Mouse (Mus musculus) kidney, postnatal 25 days (tissue): ENCODE measurements around the gene Gm2163.
"Not testable (repeated sequence)": the region's sequence is repeated elsewhere in the genome, so short reads cannot be mapped to it uniquely, and the experiment has no call there.

Experiments
- DNase-seq, 2 experiments: peaks; one replicate each; pipeline ENCODE4 v3.0.0; 2021; ENCODE audit warnings: mixed read lengths in 2 of 2

Gene Gm2163

GRCm38 (mm10) chr4:42466452-42466851 lies at the start of gene Gm2163:
Gene Gm2163 (plus strand): TSS chr4:42466752.
- not testable (repeated sequence) for DNase-seq

DNA sequence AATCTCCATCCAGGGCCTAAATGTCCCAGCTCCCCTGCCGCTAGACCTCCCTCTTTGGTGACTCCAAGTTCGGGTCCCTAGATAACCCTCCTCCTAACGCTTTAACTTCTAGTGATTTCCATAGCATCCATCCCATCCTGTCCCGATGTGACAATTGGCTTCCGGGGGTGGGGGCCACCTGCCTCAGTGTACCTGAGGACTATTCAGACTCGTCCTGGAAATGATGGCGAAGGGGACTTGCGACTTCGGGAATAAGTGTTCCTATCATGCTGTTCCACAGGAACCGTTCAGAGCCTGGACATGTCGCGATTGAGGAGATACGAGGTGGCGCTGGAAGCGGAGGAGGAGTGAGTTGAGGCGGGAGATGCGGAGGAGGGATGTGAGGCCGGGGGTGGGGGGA lies 27.5 kb upstream of the Gm2163 start, which contains the start of gene Gm21586:
TSS of gene Gm21586 (plus strand) at position 301 of the 400 bp plus-strand sequence.
- DNase-seq, result not testable (repeated sequence)

DNA sequence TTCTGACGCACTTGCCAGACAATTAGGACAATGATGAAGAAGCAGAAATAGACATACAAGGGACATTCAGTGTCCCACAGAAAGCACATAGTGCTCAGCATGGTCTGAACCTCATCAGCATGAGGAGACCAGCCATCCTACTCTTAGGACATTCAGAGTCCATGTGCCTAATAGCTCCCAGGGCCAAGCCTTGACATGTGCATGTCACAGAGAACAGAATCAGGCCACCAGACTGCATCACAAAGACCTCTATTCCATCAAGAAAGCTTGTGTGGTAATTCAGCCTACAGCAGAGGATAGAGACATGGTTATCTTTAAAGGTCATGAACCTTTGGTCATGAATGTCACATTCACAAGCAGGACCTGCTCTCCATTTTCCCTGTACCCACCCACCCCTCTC lies 61.5 kb downstream of the Gm2163 start, which contains the start of gene Fam205a2:
TSS of gene Fam205a2 (minus strand) at position 101 of the 400 bp plus-strand sequence.
- DNase-seq, result not testable (repeated sequence)

DNA sequence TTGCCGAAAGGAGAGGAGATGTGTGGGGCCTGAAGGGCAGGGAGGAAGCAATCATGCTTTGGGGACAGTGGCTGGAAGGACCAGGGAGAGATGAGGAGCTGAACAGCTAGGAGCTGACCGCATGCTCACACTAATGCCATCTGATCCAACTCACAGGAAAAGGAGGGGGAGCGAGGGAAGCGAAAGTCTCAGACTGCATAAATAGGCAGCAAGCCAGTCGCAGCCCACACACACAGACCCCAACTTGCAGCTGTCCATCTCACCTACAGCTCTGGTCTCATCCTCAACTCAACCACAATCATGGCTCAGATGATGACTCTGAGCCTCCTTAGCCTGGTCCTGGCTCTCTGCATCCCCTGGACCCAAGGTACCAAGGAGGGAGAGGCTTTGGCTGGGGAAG lies 145.3 kb downstream of the Gm2163 start, which contains the start of gene Gm10591:
TSS of gene Gm10591 (plus strand) at position 301 of the 400 bp plus-strand sequence.
- DNase-seq, result not testable (repeated sequence)

DNA sequence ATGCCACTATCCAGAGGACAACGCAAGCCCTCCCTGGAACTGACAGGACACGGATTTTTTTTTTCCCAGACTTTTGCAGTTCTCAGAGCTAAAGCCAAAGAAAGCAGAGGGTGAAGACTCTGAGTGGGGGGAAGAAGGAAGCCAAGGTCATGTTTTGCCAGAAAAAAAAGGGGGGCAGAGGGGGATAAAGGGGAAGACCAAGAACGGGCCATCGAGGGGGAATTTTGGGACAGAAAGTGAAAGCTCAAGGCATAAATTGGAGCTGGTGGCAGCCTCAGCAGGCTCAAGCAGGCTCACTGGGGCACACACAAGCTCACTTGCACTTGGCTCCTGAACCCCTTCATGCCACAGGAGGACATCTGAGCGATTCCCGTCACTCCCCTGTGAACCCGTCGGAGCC lies 162.9 kb downstream of the Gm2163 start, which contains the start of gene Gm2564:
TSS of gene Gm2564 (plus strand) at position 301 of the 400 bp plus-strand sequence.
- DNase-seq, result not testable (repeated sequence)
